Mouse (Mus musculus) hindbrain, embryonic 13.5 days (tissue): Measurements from ENCODE around the gene Fcgr2b. TPM values are rescaled to one million over a fixed set of nuclear protein-coding genes. Genes with fewer than 3 reads are reported as not detected.

ENCODE experiments used
- ATAC-seq: fragments of 200-750 bp; cut with Nextera tagmentation; 2 replicates; pipeline ENCODE4 v1.8.0; 2017; ENCODE audit warnings: moderate TSS enrichment; ENCODE audit not compliant: low FRiP score
- H3K27ac ChIP-seq: fragments of 300-500 bp; sonication (generic); 2 replicates; pipeline ENCODE4 v1.5.1; 2015; ENCODE audit warnings: inconsistent platforms, mild to moderate bottlenecking, moderate library complexity
- H3K27me3 ChIP-seq: fragments of 300-500 bp; sonication (generic); 2 replicates; pipeline ENCODE4 v1.6.1; 2015; ENCODE audit warnings: mild to moderate bottlenecking, inconsistent platforms
- H3K36me3 ChIP-seq: fragments of 300-500 bp; sonication (generic); 2 replicates; pipeline ENCODE4 v1.6.1; 2015; ENCODE audit warnings: mild to moderate bottlenecking, inconsistent platforms
- H3K4me1 ChIP-seq: fragments of 300-500 bp; sonication (generic); replicated peaks from 2 replicates; pipeline ENCODE4 v1.6.1; 2015; ENCODE audit warnings: inconsistent platforms
- H3K4me2 ChIP-seq: fragments of 300-500 bp; sonication (generic); 2 replicates; pipeline ENCODE4 v1.6.1; 2015; ENCODE audit warnings: inconsistent platforms, mild to moderate bottlenecking, moderate library complexity
- H3K4me3 ChIP-seq: fragments of 300-500 bp; sonication (generic); 2 replicates; pipeline ENCODE4 v1.5.1; 2015; ENCODE audit warnings: mild to moderate bottlenecking, inconsistent platforms
- H3K9ac ChIP-seq: fragments of 300-500 bp; sonication (generic); 2 replicates; pipeline ENCODE4 v1.6.1; 2015; ENCODE audit warnings: mild to moderate bottlenecking, inconsistent platforms
- H3K9me3 ChIP-seq: fragments of 300-500 bp; sonication (generic); 2 replicates; pipeline ENCODE4 v1.6.1; 2016; ENCODE audit warnings: inconsistent platforms
- WGBS: fragments of 180-500 bp; shearing (Covaris S2); methylation state at CpG from one replicate; pipeline ENCODE4 v1.1.7; 2015; 5-methylcytosine and 5-hydroxymethylcytosine counted together
- polyA plus RNA-seq: library from polyadenylated mRNA; unstranded; fragments of >200 nt; fragmentation: Nextera tagmentation; extraction: Ambion mirVana; gene quantifications from 2 replicates; pipeline ENCODE4 v1.2.1, GENCODE M21; 2015

Fcgr2b gene
- polyA plus RNA-seq, result 0.32 and 0.61 TPM in 2 replicates

DNA sequence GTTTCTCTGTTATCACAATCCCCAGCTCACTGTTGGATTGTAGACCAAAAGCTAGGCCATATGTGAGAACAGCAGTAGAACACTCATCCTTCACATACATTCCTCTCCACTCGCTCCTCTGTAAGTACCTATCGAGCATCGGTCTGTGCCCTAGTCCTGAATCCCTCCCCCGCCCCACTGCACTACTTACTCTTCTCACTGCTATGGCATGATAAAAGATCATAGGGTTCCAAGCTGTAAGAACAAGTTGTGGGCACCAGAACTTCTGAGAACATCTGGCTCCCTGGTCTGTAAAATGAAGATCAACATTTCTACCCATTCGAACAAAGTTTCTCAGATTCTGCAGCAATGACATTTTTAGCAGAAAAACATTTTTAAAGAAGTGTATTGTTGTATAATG is at the start of gene Fcgr2b:
Fcgr2b (minus strand) TSS at position 101 of the 400 bp plus-strand sequence.
- H3K9me3 ChIP-seq, result no peaks in the 10 kb centered on the region
- no peaks in the 10 kb centered on the region for H3K27me3 ChIP-seq
- H3K36me3 ChIP-seq, result no peaks in the 10 kb centered on the region
- no peak within 1 kb of the TSS for H3K9ac ChIP-seq
- no peaks in the 10 kb centered on the region for H3K4me1 ChIP-seq
- H3K4me2 ChIP-seq, result no peak within 1 kb of the TSS
- no peak within 1 kb of the TSS for H3K4me3 ChIP-seq
- ATAC-seq, result no peak
- WGBS, result 95% methylated on average over 5 of the region's 5 CpGs
- H3K27ac ChIP-seq, result no peak within 1 kb of the TSS

DNA sequence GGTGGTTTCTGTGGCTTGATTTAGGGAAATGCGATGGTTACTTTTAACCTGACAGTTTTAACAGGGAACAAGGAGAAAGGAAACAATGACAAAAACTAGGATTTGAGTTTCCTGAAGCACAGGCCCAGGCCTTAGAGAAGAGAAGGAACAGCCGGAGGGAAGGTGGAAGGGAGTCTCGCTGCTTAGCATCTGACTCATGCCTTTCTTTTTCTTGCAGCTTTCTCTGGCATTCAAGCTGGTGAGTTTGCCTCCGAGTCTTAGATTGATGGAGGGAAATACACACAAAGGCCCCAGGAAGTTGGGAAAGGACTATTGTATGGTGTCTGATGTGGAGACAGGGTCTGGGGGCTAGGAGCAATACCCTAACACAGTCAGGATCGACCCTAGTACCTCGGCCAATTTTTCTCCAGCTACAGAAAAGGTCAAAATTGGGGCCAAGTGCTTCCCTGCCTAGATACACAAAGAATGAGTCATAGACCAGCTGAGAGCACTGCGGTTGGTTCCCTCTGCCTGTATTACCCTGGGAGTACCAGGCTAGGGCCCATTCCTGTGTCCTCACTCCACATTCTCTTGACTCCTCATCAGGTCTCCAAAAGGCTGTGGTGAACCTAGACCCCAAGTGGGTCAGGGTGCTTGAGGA is 43.1 kb upstream of the Fcgr2b start:
- Histone ChIP-seq H3K9me3 (no peaks in the 10 kb centered on the region), H3K4me3 (no peak overlapping the region), H3K4me1 (no peaks in the 10 kb centered on the region), H3K36me3 (no peaks in the 10 kb centered on the region), H3K27ac (no peak overlapping the region), H3K27me3 (no peaks in the 10 kb centered on the region), H3K9ac (no peak overlapping the region), H3K4me2 (no peak overlapping the region)
- 70% methylated on average over 7 of the region's 7 CpGs for WGBS
- ATAC-seq, result no peak

DNA sequence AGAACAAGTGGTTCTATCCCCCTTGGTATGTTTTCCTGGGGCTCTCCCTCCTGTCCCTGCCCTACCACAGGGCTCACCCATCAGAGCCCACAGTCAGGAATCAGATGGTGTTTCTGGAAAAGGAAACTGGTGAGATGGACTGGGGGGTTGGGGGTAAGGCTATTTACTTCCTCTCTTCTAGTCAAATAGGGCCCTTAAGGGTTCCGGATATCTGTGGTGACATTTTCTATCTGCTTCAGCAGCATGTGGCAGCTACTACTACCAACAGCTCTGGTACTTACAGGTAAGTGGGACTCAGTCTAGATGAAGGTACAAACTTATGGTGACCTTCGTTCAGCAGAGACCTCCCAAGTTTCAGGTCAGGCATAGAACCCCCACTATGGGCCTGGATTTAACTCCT is 42.4 kb upstream of the Fcgr2b start, which contains the start of gene Fcgr4:
Fcgr4 (plus strand) TSS at position 184 of the 400 bp plus-strand sequence.
- no peak within 1 kb of the TSS for H3K4me3 ChIP-seq
- H3K27ac ChIP-seq, result no peak within 1 kb of the TSS
- WGBS, result 90% methylated on average over 2 of the region's 2 CpGs
- no peaks in the 10 kb centered on the region for H3K36me3 ChIP-seq
- no peak within 1 kb of the TSS for H3K4me2 ChIP-seq
- H3K9me3 ChIP-seq, result no peaks in the 10 kb centered on the region
- H3K27me3 ChIP-seq, result no peaks in the 10 kb centered on the region
- H3K9ac ChIP-seq, result no peak within 1 kb of the TSS
- no peak for ATAC-seq
- H3K4me1 ChIP-seq, result no peaks in the 10 kb centered on the region

DNA sequence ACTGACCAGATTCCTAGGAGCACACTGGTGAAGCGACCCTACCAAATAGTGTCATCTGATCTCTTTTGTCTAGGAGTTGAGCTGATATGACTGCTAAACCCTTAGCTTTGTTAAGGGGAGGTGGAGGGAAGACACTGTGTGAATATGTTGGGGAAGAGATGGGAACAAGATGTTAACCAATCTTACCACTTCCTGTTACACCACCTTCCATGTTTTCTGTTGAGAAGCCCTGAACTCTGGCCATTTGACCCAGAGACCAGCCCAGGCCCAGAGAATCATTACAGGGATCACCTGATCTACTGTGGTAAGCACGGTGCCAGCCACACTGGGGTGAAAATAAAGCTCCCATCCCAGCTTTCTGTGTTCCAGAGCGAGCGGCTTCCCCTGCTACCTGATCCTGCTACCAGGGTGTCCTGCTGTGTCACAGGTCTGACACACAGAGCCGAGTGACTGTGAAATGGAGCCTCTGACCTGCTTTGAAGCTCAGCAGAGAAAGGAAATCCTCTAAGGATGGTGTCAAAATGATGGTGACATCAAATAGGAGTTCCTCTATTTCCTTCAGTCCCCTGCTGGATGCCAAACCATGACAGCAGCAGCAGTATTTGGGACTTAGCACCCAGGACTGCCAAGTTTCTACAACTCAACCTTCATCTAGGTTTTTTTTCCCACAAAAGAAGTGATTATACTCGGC is 41.3 kb upstream of the Fcgr2b start:
- no peaks in the 10 kb centered on the region for H3K27me3 ChIP-seq
- no peak overlapping the region for H3K4me3 ChIP-seq
- H3K9ac ChIP-seq, result no peak overlapping the region
- no peaks in the 10 kb centered on the region for H3K4me1 ChIP-seq
- H3K4me2 ChIP-seq, result no peak overlapping the region
- WGBS, result 58% methylated on average over 6 of the region's 6 CpGs
- H3K9me3 ChIP-seq, result no peaks in the 10 kb centered on the region
- no peak for ATAC-seq
- H3K27ac ChIP-seq, result no peak overlapping the region
- H3K36me3 ChIP-seq, result no peaks in the 10 kb centered on the region

GRCm38 (mm10) chr1:171016676-171017356 is 40.5 kb upstream of the Fcgr2b start:
- Histone ChIP-seq H3K9me3 (no peaks in the 10 kb centered on the region), H3K27ac (no peak overlapping the region), H3K4me1 (no peaks in the 10 kb centered on the region), H3K4me3 (no peak overlapping the region), H3K36me3 (no peaks in the 10 kb centered on the region), H3K9ac (no peak overlapping the region), H3K27me3 (no peaks in the 10 kb centered on the region), H3K4me2 (no peak overlapping the region)
- ATAC-seq, result no peak
- 86% methylated on average over 6 of the region's 6 CpGs for WGBS

GRCm38 (mm10) chr1:171011733-171012132 is 35.4 kb upstream of the Fcgr2b start:
- no peak overlapping the region for H3K4me2 ChIP-seq
- no peaks in the 10 kb centered on the region for H3K27me3 ChIP-seq
- no peaks in the 10 kb centered on the region for H3K9me3 ChIP-seq
- 87% methylated on average over 4 of the region's 4 CpGs for WGBS
- H3K4me1 ChIP-seq, result no peaks in the 10 kb centered on the region
- no peak overlapping the region for H3K4me3 ChIP-seq
- H3K27ac ChIP-seq, result no peak overlapping the region
- ATAC-seq, result no peak
- no peak overlapping the region for H3K9ac ChIP-seq
- H3K36me3 ChIP-seq, result no peaks in the 10 kb centered on the region

DNA sequence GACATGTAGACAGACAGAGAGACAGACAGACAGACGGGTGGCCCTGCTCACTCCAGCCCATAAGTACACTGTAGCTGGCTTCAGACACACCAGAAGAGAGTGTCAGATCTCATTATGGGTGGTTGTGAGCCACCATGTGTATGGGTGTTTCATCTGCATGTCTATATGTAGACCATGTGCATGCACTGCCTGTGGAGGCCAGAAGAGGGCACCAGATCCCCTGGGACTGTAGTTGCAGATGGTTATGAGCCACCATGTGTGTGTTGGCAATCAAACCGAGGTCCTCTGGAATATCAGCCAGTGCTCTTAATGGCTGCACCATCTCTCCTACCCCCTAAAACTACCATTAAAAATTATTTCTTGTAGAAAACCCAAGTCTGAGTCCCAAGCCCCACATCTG is 30.6 kb upstream of the Fcgr2b start:
- 95% methylated on average over 2 of the region's 2 CpGs for WGBS
- no peaks in the 10 kb centered on the region for H3K36me3 ChIP-seq
- no peaks in the 10 kb centered on the region for H3K27me3 ChIP-seq
- H3K9ac ChIP-seq, result no peak overlapping the region
- no peaks in the 10 kb centered on the region for H3K4me1 ChIP-seq
- H3K9me3 ChIP-seq, result no peaks in the 10 kb centered on the region
- no peak overlapping the region for H3K4me3 ChIP-seq
- ATAC-seq, result no peak
- no peak overlapping the region for H3K4me2 ChIP-seq
- H3K27ac ChIP-seq, result no peak overlapping the region

GRCm38 (mm10) chr1:171006335-171006734 is 30.0 kb upstream of the Fcgr2b start:
- Histone ChIP-seq H3K9ac (no peak overlapping the region), H3K27ac (no peak overlapping the region), H3K9me3 (no peaks in the 10 kb centered on the region), H3K27me3 (no peaks in the 10 kb centered on the region), H3K4me3 (no peak overlapping the region), H3K4me1 (no peaks in the 10 kb centered on the region), H3K4me2 (no peak overlapping the region), H3K36me3 (no peaks in the 10 kb centered on the region)
- ATAC-seq, result no peak
- 95% methylated on average over 4 of the region's 4 CpGs for WGBS

GRCm38 (mm10) chr1:171005586-171005985 is 29.2 kb upstream of the Fcgr2b start:
- H3K27ac ChIP-seq, result no peak overlapping the region
- no peaks in the 10 kb centered on the region for H3K9me3 ChIP-seq
- no peak overlapping the region for H3K4me2 ChIP-seq
- ATAC-seq, result no peak
- H3K36me3 ChIP-seq, result no peaks in the 10 kb centered on the region
- H3K27me3 ChIP-seq, result no peaks in the 10 kb centered on the region
- no peak overlapping the region for H3K9ac ChIP-seq
- no peak overlapping the region for H3K4me3 ChIP-seq
- no peaks in the 10 kb centered on the region for H3K4me1 ChIP-seq

- ATAC-seq, result no peak
- Histone ChIP-seq H3K4me3 (no peak overlapping the region), H3K4me1 (no peaks in the 10 kb centered on the region), H3K9ac (no peak overlapping the region), H3K27ac (no peak overlapping the region), H3K27me3 (no peaks in the 10 kb centered on the region), H3K4me2 (no peak overlapping the region), H3K36me3 (no peaks in the 10 kb centered on the region), H3K9me3 (no peaks in the 10 kb centered on the region)
- 80% methylated on average over 6 of the region's 6 CpGs for WGBS
Measured at GRCm38 (mm10) chr1:171005081-171005480, 28.7 kb upstream of the Fcgr2b start.

- Histone ChIP-seq H3K9me3 (no peaks in the 10 kb centered on the region), H3K27me3 (no peaks in the 10 kb centered on the region; the same call in 1 of the 2 replicates), H3K36me3 (no peaks in the 10 kb centered on the region), H3K4me1 (no peaks in the 10 kb centered on the region), H3K4me2 (no peak overlapping the region), H3K9ac (no peak overlapping the region), H3K27ac (no peak overlapping the region), H3K4me3 (no peak overlapping the region)
- no peak for ATAC-seq
Measured at GRCm38 (mm10) chr1:170999811-171000210, 23.5 kb upstream of the Fcgr2b start.

- ATAC-seq, result no peak
Measured at GRCm38 (mm10) chr1:170997756-170998655, 21.7 kb upstream of the Fcgr2b start.

More at GRCm38 (mm10) chr1:170997756-170998655, 21.7 kb upstream of the Fcgr2b start:
- Histone ChIP-seq H3K4me3 (no peak overlapping the region), H3K4me2 (peak overlapping the region; percentile 27; the same call in 1 of the 2 replicates), H3K4me1 (no peaks in the 10 kb centered on the region), H3K36me3 (no peaks in the 10 kb centered on the region), H3K27ac (no peak overlapping the region), H3K9ac (0 out of 2 replicates have a peak overlapping the region, but pooled peaks have one; percentile 14), H3K9me3 (no peaks in the 10 kb centered on the region), H3K27me3 (no peaks in the 10 kb centered on the region; the same call in 1 of the 2 replicates)
- WGBS, result 71% methylated on average over 21 of the region's 21 CpGs
